Mouse (Mus musculus) heart, embryonic 14.5 days (tissue): Measurements from ENCODE around the gene Rad18. TPM values are rescaled to one million over a fixed set of nuclear protein-coding genes. Genes with fewer than 3 reads are reported as not detected.

Experiments used
- ATAC-seq: fragments of 200-750 bp; cut with Nextera tagmentation; 2 replicates; pipeline ENCODE4 v1.8.0; 2017; ENCODE audit warnings: low read depth, moderate TSS enrichment; ENCODE audit not compliant: insufficient number of reproducible peaks, insufficient read depth, low FRiP score
- H3K27ac ChIP-seq, 2 experiments: fragments of 200-500 bp in 1 of 2; fragments of 300-500 bp in 1 of 2; sonication (generic) in 1 of 2; replicated peaks in 1 of 2; 2 replicates each; pipeline ENCODE4 v1.5.1; 2012 to 2014; ENCODE audit warnings: low read depth in 2 of 2, low read length in 2 of 2, control low read depth in 1 of 2, mild to moderate bottlenecking in 1 of 2, mixed read lengths in 1 of 2; ENCODE audit not compliant: control insufficient read depth in 1 of 2, insufficient read depth in 1 of 2
- H3K27me3 ChIP-seq: fragments of 300-500 bp; sonication (generic); 2 replicates; pipeline ENCODE4 v1.6.1; 2014; ENCODE audit warnings: mild to moderate bottlenecking, low read length, control low read depth; ENCODE audit not compliant: control insufficient read depth, insufficient read depth
- H3K36me3 ChIP-seq: fragments of 300-500 bp; sonication (generic); 2 replicates; pipeline ENCODE4 v1.6.1; 2014; ENCODE audit warnings: mild to moderate bottlenecking, control low read depth, low read length, mixed read lengths; ENCODE audit not compliant: control insufficient read depth, insufficient read depth
- H3K4me1 ChIP-seq, 2 experiments: fragments of 200-500 bp in 1 of 2; fragments of 300-500 bp in 1 of 2; sonication (generic) in 1 of 2; 2 replicates each; pipeline ENCODE4 v1.6.1; 2012 to 2014; ENCODE audit warnings: low read length in 2 of 2, control low read depth in 1 of 2, mixed read lengths in 1 of 2; ENCODE audit not compliant: control insufficient read depth in 2 of 2, insufficient read depth in 2 of 2
- H3K4me2 ChIP-seq: fragments of 300-500 bp; sonication (generic); 2 replicates; pipeline ENCODE4 v1.6.1; 2014; ENCODE audit warnings: mild to moderate bottlenecking, low read length
- H3K4me3 ChIP-seq, 2 experiments: fragments of 200-500 bp in 1 of 2; fragments of 300-500 bp in 1 of 2; sonication (generic) in 1 of 2; 2 replicates each; pipeline ENCODE4 v1.5.1; 2012 to 2014; ENCODE audit warnings: low read length in 2 of 2, mild to moderate bottlenecking in 2 of 2, control low read depth in 1 of 2, low read depth in 1 of 2, moderate library complexity in 1 of 2; ENCODE audit not compliant: control insufficient read depth in 1 of 2, insufficient read depth in 1 of 2
- H3K9ac ChIP-seq: fragments of 300-500 bp; sonication (generic); 2 replicates; pipeline ENCODE4 v1.6.1; 2014; ENCODE audit warnings: mild to moderate bottlenecking, low read length
- H3K9me3 ChIP-seq: fragments of 300-500 bp; sonication (generic); 2 replicates; pipeline ENCODE4 v1.6.1; 2016; ENCODE audit warnings: low read length, control low read depth; ENCODE audit not compliant: control insufficient read depth
- WGBS: fragments of 180-500 bp; shearing (Covaris S2); extraction: QIAGEN DNeasy Blood & Tissue Kit; methylation state at CpG from one replicate; pipeline ENCODE4 v1.1.7; 2014; 5-methylcytosine and 5-hydroxymethylcytosine counted together
- polyA plus RNA-seq: library from polyadenylated mRNA; unstranded; fragments of >200 nt; fragmentation: Nextera tagmentation; extraction: Ambion mirVana; gene quantifications from 2 replicates; pipeline ENCODE4 v1.2.1, GENCODE M21; 2014

The Rad18 gene
- polyA plus RNA-seq, 1 experiment from 2014 or later = 19.0 TPM

GRCm38 (mm10) chr6:112686485-112686884 lies 10.0 kb downstream of the Rad18 start:
- H3K9ac ChIP-seq = no peak overlapping the region
- H3K4me1 ChIP-seq = peaks cover 0 to 4% of the 10 kb centered on the region in 2 experiments; a peak in 1 of 4 replicates
- H3K4me2 ChIP-seq = no peak overlapping the region
- no peak overlapping the region for H3K4me3 ChIP-seq
- WGBS = 63% methylated on average over 7 of the region's 7 CpGs
- H3K27me3 ChIP-seq = no peaks in the 10 kb centered on the region
- H3K27ac ChIP-seq = no peak overlapping the region
- ATAC-seq = no peak
- H3K9me3 ChIP-seq = no peaks in the 10 kb centered on the region
- H3K36me3 ChIP-seq = peaks cover 26% of the 10 kb centered on the region

- no peak overlapping the region for H3K9ac ChIP-seq
- WGBS = 74% methylated on average over 2 of the region's 2 CpGs
- no peaks in the 10 kb centered on the region for H3K27me3 ChIP-seq
- peaks cover 0 to 4% of the 10 kb centered on the region in 2 experiments; a peak in 1 of 4 replicates for H3K4me1 ChIP-seq
- no peak overlapping the region for H3K4me2 ChIP-seq
- no peak overlapping the region for H3K27ac ChIP-seq
- H3K4me3 ChIP-seq = no peak overlapping the region
- ATAC-seq = no peak
- H3K36me3 ChIP-seq = peaks cover 32% of the 10 kb centered on the region
- no peaks in the 10 kb centered on the region for H3K9me3 ChIP-seq
Measured at GRCm38 (mm10) chr6:112684065-112684464, 12.4 kb downstream of the Rad18 start.

GRCm38 (mm10) chr6:112632071-112632470 lies 64.4 kb downstream of the Rad18 start:
- 92% methylated on average over 5 of the region's 5 CpGs for WGBS
- Histone ChIP-seq H3K36me3 (peaks cover 15% of the 10 kb centered on the region), H3K9ac (no peak overlapping the region), H3K4me1 (no peaks in the 10 kb centered on the region), H3K27ac (no peak overlapping the region), H3K27me3 (no peaks in the 10 kb centered on the region), H3K4me3 (no peak overlapping the region), H3K9me3 (no peaks in the 10 kb centered on the region), H3K4me2 (no peak overlapping the region)
- no peak for ATAC-seq

- WGBS = over 99% methylated on average over 4 of the region's 4 CpGs
- Histone ChIP-seq H3K36me3 (peaks cover 15% of the 10 kb centered on the region), H3K27ac (no peak overlapping the region), H3K27me3 (no peaks in the 10 kb centered on the region), H3K4me3 (no peak overlapping the region), H3K9ac (no peak overlapping the region), H3K4me2 (no peak overlapping the region), H3K4me1 (no peaks in the 10 kb centered on the region), H3K9me3 (no peaks in the 10 kb centered on the region)
- ATAC-seq = no peak
Measured at GRCm38 (mm10) chr6:112630291-112630690, 66.2 kb downstream of the Rad18 start.

GRCm38 (mm10) chr6:112628301-112628700 lies 68.2 kb downstream of the Rad18 start:
- Histone ChIP-seq H3K27me3 (no peaks in the 10 kb centered on the region), H3K4me2 (no peak overlapping the region), H3K36me3 (peaks cover 18% of the 10 kb centered on the region), H3K4me1 (no peaks in the 10 kb centered on the region), H3K9me3 (no peaks in the 10 kb centered on the region), H3K4me3 (no peak overlapping the region), H3K9ac (no peak overlapping the region), H3K27ac (no peak overlapping the region)
- no peak for ATAC-seq
- WGBS = 90% methylated on average over 8 of the region's 8 CpGs

- H3K4me2 ChIP-seq = no peak overlapping the region
- no peak for ATAC-seq
- H3K27me3 ChIP-seq = no peaks in the 10 kb centered on the region
- H3K36me3 ChIP-seq = peaks cover 20% of the 10 kb centered on the region; the same call in 1 of the 2 replicates
- H3K9ac ChIP-seq = no peak overlapping the region
- 81% methylated on average over 4 of the region's 4 CpGs for WGBS
- H3K27ac ChIP-seq = no peak overlapping the region
- no peaks in the 10 kb centered on the region for H3K9me3 ChIP-seq
- H3K4me3 ChIP-seq = no peak overlapping the region
- H3K4me1 ChIP-seq = no peaks in the 10 kb centered on the region
Measured at GRCm38 (mm10) chr6:112622321-112622720, 74.2 kb downstream of the Rad18 start.

- ATAC-seq = no peak
- Histone ChIP-seq H3K9me3 (no peaks in the 10 kb centered on the region), H3K27me3 (no peaks in the 10 kb centered on the region), H3K4me2 (no peak overlapping the region), H3K36me3 (peaks cover 17% of the 10 kb centered on the region; the same call in 1 of the 2 replicates), H3K9ac (no peak overlapping the region), H3K27ac (no peak overlapping the region), H3K4me3 (no peak overlapping the region), H3K4me1 (no peaks in the 10 kb centered on the region)
- 84% methylated on average over 5 of the region's 5 CpGs for WGBS
Measured at GRCm38 (mm10) chr6:112620027-112620426, 76.5 kb downstream of the Rad18 start.

GRCm38 (mm10) chr6:112617728-112618318 lies 78.7 kb downstream of the Rad18 start:
- Histone ChIP-seq H3K27me3 (no peaks in the 10 kb centered on the region), H3K9ac (no peak overlapping the region), H3K4me1 (no peaks in the 10 kb centered on the region), H3K36me3 (peaks cover 14% of the 10 kb centered on the region; the same call in 1 of the 2 replicates), H3K27ac (no peak overlapping the region), H3K4me3 (no peak overlapping the region), H3K4me2 (no peak overlapping the region), H3K9me3 (no peaks in the 10 kb centered on the region)
- 91% methylated on average over 4 of the region's 4 CpGs for WGBS
- no peak for ATAC-seq
